Mouse (Mus musculus): ENCODE results near the gene Gm20388. TPM values are rescaled to one million over a fixed set of nuclear protein-coding genes. Genes with fewer than 3 reads are reported as not detected.

The Gm20388 gene
- total and polyA plus RNA-seq, 3 experiments, result 0.02 to 0.05 TPM; not detected in 1

DNA sequence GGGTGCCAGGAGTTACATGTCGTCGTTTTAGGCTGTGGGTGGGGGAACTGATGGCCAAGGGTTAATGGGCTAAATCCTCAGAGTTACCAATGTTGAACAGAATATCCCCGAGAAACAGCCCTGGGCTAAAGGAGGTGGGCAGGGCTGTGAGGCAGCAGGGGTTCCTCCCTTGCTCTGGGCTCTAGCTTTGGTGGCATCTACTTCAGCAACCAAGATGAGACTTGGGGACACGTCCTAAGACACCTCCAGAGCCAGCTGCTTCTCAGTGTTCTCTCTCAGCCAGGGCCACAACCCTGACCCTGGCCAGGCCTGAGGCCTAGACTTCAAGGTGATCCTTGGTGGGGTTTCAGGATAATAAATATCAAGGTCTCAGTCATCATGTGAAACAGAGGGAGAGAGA is 3228.1 kb downstream of the Gm20388 start:
- Histone ChIP-seq H3K4me1 (ENCODE audit: insufficient read depth, low read depth, low read length) (peaks cover 4% of the 10 kb centered on the region; the same call in 1 of the 2 replicates), H3K4me3 (ENCODE audit: low read depth, low read length) (no peak overlapping the region), H3K9me3 (replicated peaks) (peaks cover 7% of the 10 kb centered on the region), H3K36me3 (replicated peaks) (peaks cover 2% of the 10 kb centered on the region), H3K27me3 (ENCODE audit: insufficient read depth, low read length) (peaks cover 29% of the 10 kb centered on the region)
- ATAC-seq (ENCODE audit: extremely low read depth, insufficient number of reproducible peaks, low FRiP score, poor library complexity, severe bottlenecking) (no peak), DNase-seq (ENCODE audit: low spot score) (no peak)
- TF ChIP-seq GATA1 (IDR thresholded peaks at IDR 0.05; ENCODE audit: borderline replicate concordance, low read length) (no peak), CTCF (IDR thresholded peaks at IDR 0.05; ENCODE audit: low read depth, low read length) (no peak)

DNA sequence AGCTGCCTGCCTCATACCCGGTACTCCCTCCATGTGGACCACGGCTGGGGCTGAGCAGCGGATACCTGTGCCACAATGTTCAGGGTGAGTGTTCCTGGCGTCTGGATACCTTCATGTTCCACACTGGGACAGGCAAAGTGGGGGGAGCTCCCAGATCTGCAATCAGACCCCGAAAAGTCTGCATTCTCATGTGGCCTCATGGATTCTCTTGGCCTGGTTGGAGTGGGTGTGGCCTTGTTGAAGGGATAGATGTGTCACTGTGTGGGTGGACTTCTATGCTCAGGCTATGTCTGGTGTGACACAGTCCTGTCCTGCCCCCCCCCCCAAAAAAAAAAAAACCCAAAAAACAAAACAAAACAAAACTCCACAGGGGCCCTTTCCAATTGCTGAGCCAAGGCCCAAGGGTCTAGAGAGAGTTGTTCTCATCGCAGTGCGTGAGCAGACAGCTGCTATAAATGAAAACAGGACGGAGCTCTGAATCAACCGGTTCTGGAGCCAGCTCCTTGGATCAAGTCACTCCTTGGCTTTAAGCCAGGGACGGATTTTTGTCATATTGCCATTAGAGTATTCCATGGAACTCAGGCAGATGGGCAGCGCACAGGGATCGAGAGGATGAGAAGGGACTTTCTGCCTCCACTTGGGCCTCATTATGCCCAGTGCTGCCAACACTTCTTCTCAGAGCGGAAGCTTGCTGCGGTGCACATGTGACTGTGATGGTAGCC is 3231.3 kb downstream of the Gm20388 start:
- H3K9me3 ChIP-seq (replicated peaks), result peaks cover 7% of the 10 kb centered on the region
- no peak overlapping the region for H3K4me3 ChIP-seq (ENCODE audit: low read depth, low read length)
- TF ChIP-seq POLR2AphosphoS5 (IDR thresholded peaks at IDR 0.05; ENCODE audit: insufficient replicate concordance, low read depth, low read length) (no peak), TAL1 (conservative IDR thresholded peaks at IDR 0.05; ENCODE audit: low read depth, low read length) (no peak), GATA1 (IDR thresholded peaks at IDR 0.05; ENCODE audit: borderline replicate concordance, low read length) (no peak)
- ATAC-seq (ENCODE audit: extremely low read depth, insufficient number of reproducible peaks, low FRiP score, poor library complexity, severe bottlenecking) (no peak), DNase-seq (ENCODE audit: low spot score) (no peak)
- H3K36me3 ChIP-seq (replicated peaks), result no peaks in the 10 kb centered on the region
- peaks cover 6% of the 10 kb centered on the region; the same call in 1 of the 2 replicates for H3K4me1 ChIP-seq (ENCODE audit: insufficient read depth, low read depth, low read length)
- peaks cover 45% of the 10 kb centered on the region for H3K27me3 ChIP-seq (ENCODE audit: insufficient read depth, low read length)

DNA sequence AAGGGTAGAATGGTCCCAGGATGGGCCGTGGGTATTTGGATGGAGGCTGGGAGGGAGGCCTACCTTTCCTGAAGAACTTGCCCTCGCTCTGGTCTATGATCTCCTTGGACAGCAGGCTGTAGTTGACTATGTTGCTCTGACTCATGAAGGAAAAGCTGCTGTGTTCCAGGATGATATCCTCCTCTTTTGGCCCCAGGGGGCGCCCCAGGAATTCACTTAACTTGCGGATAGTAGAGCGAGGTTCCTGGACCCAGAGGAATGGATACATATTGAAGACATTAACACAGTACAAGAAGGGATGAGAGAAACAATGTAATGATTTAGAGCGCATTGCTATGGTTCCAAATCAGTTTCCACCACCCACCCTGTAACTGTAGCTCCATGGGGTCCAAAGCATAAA is 3234.6 kb downstream of the Gm20388 start:
- TF ChIP-seq GATA2 (IDR thresholded peaks at IDR 0.05; ENCODE audit: borderline replicate concordance, low read depth, low read length) (no peak), CTCF (IDR thresholded peaks at IDR 0.05; ENCODE audit: low read depth, low read length) (no peak), TAL1 (conservative IDR thresholded peaks at IDR 0.05; ENCODE audit: low read depth, low read length) (no peak), GATA1 (IDR thresholded peaks at IDR 0.05; ENCODE audit: borderline replicate concordance, low read length) (no peak), POLR2AphosphoS5 (IDR thresholded peaks at IDR 0.05; ENCODE audit: insufficient replicate concordance, low read depth, low read length) (no peak)
- no peaks in the 10 kb centered on the region for H3K36me3 ChIP-seq (replicated peaks)
- peaks cover 50% of the 10 kb centered on the region for H3K27me3 ChIP-seq (ENCODE audit: insufficient read depth, low read length)
- H3K4me1 ChIP-seq (ENCODE audit: insufficient read depth, low read depth, low read length), result peaks cover 3% of the 10 kb centered on the region; the same call in 1 of the 2 replicates
- DNase-seq (ENCODE audit: low spot score) (no peak), ATAC-seq (ENCODE audit: extremely low read depth, insufficient number of reproducible peaks, low FRiP score, poor library complexity, severe bottlenecking) (no peak)
- H3K4me3 ChIP-seq (ENCODE audit: low read depth, low read length), result no peak overlapping the region
- no peaks in the 10 kb centered on the region for H3K9me3 ChIP-seq (replicated peaks)

DNA sequence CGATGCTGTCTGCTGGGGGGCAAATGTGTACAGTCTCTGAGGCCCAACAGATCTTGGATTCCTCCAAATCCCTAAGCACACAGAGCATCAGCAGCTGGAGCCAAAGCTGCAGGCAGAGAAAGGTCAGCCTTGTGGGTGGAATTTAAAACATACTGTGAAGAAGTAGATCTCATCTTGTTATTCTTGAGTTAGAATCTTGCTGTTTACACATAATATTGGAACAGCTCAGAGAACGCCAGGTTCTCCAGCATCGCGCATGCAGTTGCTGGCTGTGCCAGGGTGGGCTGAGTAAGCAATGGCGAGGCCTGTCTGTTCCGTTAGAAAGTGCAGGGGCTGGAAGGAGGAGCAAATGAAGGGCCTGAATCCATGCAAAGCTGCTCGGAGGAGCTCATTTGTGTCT is 3235.7 kb downstream of the Gm20388 start:
- DNase-seq (ENCODE audit: low spot score), result no peak
- peaks cover 57% of the 10 kb centered on the region for H3K27me3 ChIP-seq (ENCODE audit: insufficient read depth, low read length)
- H3K4me3 ChIP-seq (ENCODE audit: low read depth, low read length), result no peak overlapping the region
- peaks cover 3% of the 10 kb centered on the region; the same call in 1 of the 2 replicates for H3K4me1 ChIP-seq (ENCODE audit: insufficient read depth, low read depth, low read length)
- H3K9me3 ChIP-seq (replicated peaks), result no peaks in the 10 kb centered on the region
- no peak for ATAC-seq (ENCODE audit: extremely low read depth, insufficient number of reproducible peaks, low FRiP score, poor library complexity, severe bottlenecking)
- no peaks in the 10 kb centered on the region for H3K36me3 ChIP-seq (replicated peaks)
- no peak for TF ChIP-seq GATA1 (IDR thresholded peaks at IDR 0.05; ENCODE audit: borderline replicate concordance, low read length)
- no peak for TF ChIP-seq TAL1 (conservative IDR thresholded peaks at IDR 0.05; ENCODE audit: low read depth, low read length)
- TF ChIP-seq GATA2 (IDR thresholded peaks at IDR 0.05; ENCODE audit: borderline replicate concordance, low read depth, low read length), result no peak
- TF ChIP-seq POLR2AphosphoS5 (IDR thresholded peaks at IDR 0.05; ENCODE audit: insufficient replicate concordance, low read depth, low read length), result no peak
- TF ChIP-seq CTCF (IDR thresholded peaks at IDR 0.05; ENCODE audit: low read depth, low read length), result no peak

DNA sequence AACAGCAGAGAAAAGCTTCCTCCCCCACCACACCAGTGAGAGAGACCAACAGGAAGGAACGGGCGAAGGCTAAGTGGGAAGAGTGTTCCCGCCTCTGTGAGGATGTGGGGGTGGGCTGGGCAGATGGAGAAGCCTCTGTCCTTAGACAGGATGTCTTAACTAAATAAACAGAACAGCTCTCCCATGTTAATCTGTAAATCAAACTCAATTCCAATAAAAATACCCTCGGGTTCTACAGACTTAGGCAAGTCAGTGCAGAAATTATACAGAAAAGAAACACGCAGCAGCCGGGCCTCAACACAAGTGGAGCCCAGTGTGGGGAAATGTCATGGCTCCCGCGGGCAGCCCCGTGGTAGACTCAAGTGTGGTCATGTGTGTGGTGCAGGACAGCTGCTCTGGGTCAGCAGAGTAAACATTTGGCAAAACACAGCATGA is 3240.1 kb downstream of the Gm20388 start:
- H3K4me3 ChIP-seq (ENCODE audit: low read depth, low read length), result no peak overlapping the region
- peaks cover 63% of the 10 kb centered on the region for H3K27me3 ChIP-seq (ENCODE audit: insufficient read depth, low read length)
- DNase-seq (ENCODE audit: low spot score), result no peak

DNA sequence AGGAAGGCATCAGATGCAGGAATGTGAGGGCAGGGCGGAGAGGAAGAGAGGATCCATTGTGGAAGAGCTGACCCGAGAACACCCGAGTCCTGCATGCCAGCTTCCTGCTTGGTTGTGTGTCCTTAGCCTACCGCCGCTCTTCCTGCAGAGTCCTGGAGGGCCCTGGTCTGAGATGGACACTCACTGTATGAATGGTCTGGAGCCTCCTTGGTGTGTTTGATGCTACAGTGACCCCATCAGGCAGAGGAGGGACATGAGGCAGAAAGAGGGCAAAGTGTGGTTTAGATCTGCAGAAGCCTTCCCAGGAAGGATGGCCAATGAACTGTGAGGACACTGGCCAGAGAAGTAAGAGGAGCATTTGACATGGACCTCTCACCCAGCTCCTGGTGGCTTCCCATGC is 3244.5 kb downstream of the Gm20388 start:
- peaks cover 75% of the 10 kb centered on the region for H3K27me3 ChIP-seq (ENCODE audit: insufficient read depth, low read length)
- H3K4me3 ChIP-seq (ENCODE audit: low read depth, low read length), result no peak overlapping the region
- ATAC-seq (ENCODE audit: extremely low read depth, insufficient number of reproducible peaks, low FRiP score, poor library complexity, severe bottlenecking) (no peak), DNase-seq (ENCODE audit: low spot score) (no peak)
- peaks cover 5% of the 10 kb centered on the region; the same call in 1 of the 2 replicates for H3K4me1 ChIP-seq (ENCODE audit: insufficient read depth, low read depth, low read length)
- TF ChIP-seq TAL1 (conservative IDR thresholded peaks at IDR 0.05; ENCODE audit: low read depth, low read length), result no peak
- no peak for TF ChIP-seq GATA1 (IDR thresholded peaks at IDR 0.05; ENCODE audit: borderline replicate concordance, low read length)
- TF ChIP-seq POLR2AphosphoS5 (IDR thresholded peaks at IDR 0.05; ENCODE audit: insufficient replicate concordance, low read depth, low read length), result no peak
- TF ChIP-seq CTCF (IDR thresholded peaks at IDR 0.05; ENCODE audit: low read depth, low read length), result no peak
- TF ChIP-seq GATA2 (IDR thresholded peaks at IDR 0.05; ENCODE audit: borderline replicate concordance, low read depth, low read length), result no peak
- no peaks in the 10 kb centered on the region for H3K36me3 ChIP-seq (replicated peaks)
- H3K9me3 ChIP-seq (replicated peaks), result no peaks in the 10 kb centered on the region

More for the DNA sequence above, 3240.1 kb downstream of the Gm20388 start:
- no peaks in the 10 kb centered on the region for H3K36me3 ChIP-seq (replicated peaks)
- TF ChIP-seq GATA2 (IDR thresholded peaks at IDR 0.05; ENCODE audit: borderline replicate concordance, low read depth, low read length) (no peak), POLR2AphosphoS5 (IDR thresholded peaks at IDR 0.05; ENCODE audit: insufficient replicate concordance, low read depth, low read length) (no peak), TAL1 (conservative IDR thresholded peaks at IDR 0.05; ENCODE audit: low read depth, low read length) (no peak), GATA1 (IDR thresholded peaks at IDR 0.05; ENCODE audit: borderline replicate concordance, low read length) (no peak), CTCF (IDR thresholded peaks at IDR 0.05; ENCODE audit: low read depth, low read length) (no peak)
- ATAC-seq (ENCODE audit: extremely low read depth, insufficient number of reproducible peaks, low FRiP score, poor library complexity, severe bottlenecking), result no peak
- no peaks in the 10 kb centered on the region for H3K9me3 ChIP-seq (replicated peaks)
- H3K4me1 ChIP-seq (ENCODE audit: insufficient read depth, low read depth, low read length), result no peaks in the 10 kb centered on the region

Data from G1E (cell line).